Mouse (Mus musculus): ENCODE measurements around the gene Bdnf. TPM values are rescaled to one million over a fixed set of nuclear protein-coding genes. Genes with fewer than 3 reads are reported as not detected.

Bdnf gene
- polyA plus RNA-seq, 1 experiment from 2014 or later, result 0.78 TPM

GRCm38 (mm10) chr2:109677221-109678089 lies 3.0 kb downstream of the Bdnf start:
- peak overlapping the region; percentile 35 for H3K4me2 ChIP-seq (replicated peaks; ENCODE audit: low read depth, low read length)
- H3K27me3 ChIP-seq (replicated peaks; ENCODE audit: insufficient read depth, low read length), result peaks cover 54% of the 10 kb centered on the region
- no peaks in the 10 kb centered on the region for H3K36me3 ChIP-seq (ENCODE audit: insufficient read depth, low read length)
- no peaks in the 10 kb centered on the region for H3K9me3 ChIP-seq (ENCODE audit: low read length)
- no peak for TF ChIP-seq CTCF (IDR thresholded peaks at IDR 0.05)
- TF ChIP-seq EP300 (IDR thresholded peaks at IDR 0.05), result no peak
- no peak overlapping the region for H3K27ac ChIP-seq (ENCODE audit: low read length)
- ATAC-seq (no peak), DNase-seq (ENCODE audit: low spot score) (no peak)
- peak overlapping the region; percentile 12; the same call in 1 of the 2 replicates for H3K4me3 ChIP-seq (ENCODE audit: low read depth, low read length)
- 3% methylated on average over 45 of the region's 50 CpGs for WGBS
- H3K9ac ChIP-seq (replicated peaks; ENCODE audit: low read depth), result no peak overlapping the region
- no peaks in the 10 kb centered on the region; the same call in 1 of the 2 replicates for H3K4me1 ChIP-seq (ENCODE audit: insufficient read depth, low read depth, low read length)

DNA sequence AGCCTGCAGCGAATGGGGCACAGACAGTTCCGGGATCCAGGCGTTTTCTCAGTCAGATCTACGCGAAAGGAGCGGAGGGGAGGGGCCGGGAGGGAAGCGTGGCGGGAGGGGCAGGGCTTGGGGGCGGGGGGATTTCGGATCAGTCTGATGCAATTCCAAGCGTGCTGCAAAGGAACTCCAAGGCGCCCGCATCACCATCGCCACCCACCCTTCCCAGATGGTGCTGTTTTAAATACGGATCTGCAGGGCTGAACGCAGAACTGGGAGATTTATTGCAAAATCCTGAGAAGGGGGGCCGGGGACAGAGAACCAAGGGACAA lies 3.5 kb downstream of the Bdnf start:
- no peak overlapping the region for H3K9ac ChIP-seq (replicated peaks; ENCODE audit: low read depth)
- TF ChIP-seq CTCF (IDR thresholded peaks at IDR 0.05), result no peak
- TF ChIP-seq EP300 (IDR thresholded peaks at IDR 0.05), result no peak
- 5% methylated on average over 18 of the region's 18 CpGs for WGBS
- no peaks in the 10 kb centered on the region for H3K9me3 ChIP-seq (ENCODE audit: low read length)
- peak; percentile 44 for DNase-seq (ENCODE audit: low spot score)
- peaks cover 49% of the 10 kb centered on the region for H3K27me3 ChIP-seq (replicated peaks; ENCODE audit: insufficient read depth, low read length)
- no peaks in the 10 kb centered on the region; the same call in 1 of the 2 replicates for H3K4me1 ChIP-seq (ENCODE audit: insufficient read depth, low read depth, low read length)
- peak overlapping the region; percentile 12; the same call in 1 of the 2 replicates for H3K4me3 ChIP-seq (ENCODE audit: low read depth, low read length)
- H3K4me2 ChIP-seq (replicated peaks; ENCODE audit: low read depth, low read length), result peak overlapping the region; percentile 35
- ATAC-seq, result 0 out of 2 replicates have a peak, but pooled peaks have one; percentile 14
- H3K27ac ChIP-seq (ENCODE audit: low read length), result no peak overlapping the region
- H3K36me3 ChIP-seq (ENCODE audit: insufficient read depth, low read length), result no peaks in the 10 kb centered on the region

DNA sequence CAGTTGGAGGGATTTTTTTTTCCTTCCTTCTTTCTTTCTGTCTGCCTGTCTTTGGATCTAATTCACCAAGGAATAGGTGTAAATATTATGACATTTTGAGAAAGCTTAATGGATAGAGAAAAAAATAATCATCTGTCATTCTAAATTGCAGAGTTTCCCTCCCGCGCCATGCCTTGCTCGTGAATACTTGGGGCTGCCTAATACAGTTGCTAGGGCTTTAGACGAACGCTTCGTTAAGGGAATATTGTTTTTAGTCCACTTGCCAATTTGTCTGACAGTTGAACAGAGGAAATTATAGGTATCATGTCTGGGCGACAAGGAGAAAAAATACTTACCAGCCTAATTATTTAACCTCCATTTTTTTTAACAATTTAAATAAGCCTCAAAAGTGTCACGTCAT lies 4.0 kb downstream of the Bdnf start:
- no peak overlapping the region for H3K27ac ChIP-seq (ENCODE audit: low read length)
- ATAC-seq, result no peak
- H3K36me3 ChIP-seq (ENCODE audit: insufficient read depth, low read length), result no peaks in the 10 kb centered on the region
- 2% methylated on average over 8 of the region's 8 CpGs for WGBS
- H3K4me2 ChIP-seq (replicated peaks; ENCODE audit: low read depth, low read length), result peak overlapping the region; percentile 35
- TF ChIP-seq CTCF (IDR thresholded peaks at IDR 0.05), result no peak
- TF ChIP-seq EP300 (IDR thresholded peaks at IDR 0.05), result no peak
- no peak overlapping the region for H3K4me3 ChIP-seq (ENCODE audit: low read depth, low read length)
- DNase-seq (ENCODE audit: low spot score), result no peak
- H3K27me3 ChIP-seq (replicated peaks; ENCODE audit: insufficient read depth, low read length), result peaks cover 45% of the 10 kb centered on the region
- H3K4me1 ChIP-seq (ENCODE audit: insufficient read depth, low read depth, low read length), result no peaks in the 10 kb centered on the region; the same call in 1 of the 2 replicates
- no peaks in the 10 kb centered on the region for H3K9me3 ChIP-seq (ENCODE audit: low read length)
- H3K9ac ChIP-seq (replicated peaks; ENCODE audit: low read depth), result no peak overlapping the region

DNA sequence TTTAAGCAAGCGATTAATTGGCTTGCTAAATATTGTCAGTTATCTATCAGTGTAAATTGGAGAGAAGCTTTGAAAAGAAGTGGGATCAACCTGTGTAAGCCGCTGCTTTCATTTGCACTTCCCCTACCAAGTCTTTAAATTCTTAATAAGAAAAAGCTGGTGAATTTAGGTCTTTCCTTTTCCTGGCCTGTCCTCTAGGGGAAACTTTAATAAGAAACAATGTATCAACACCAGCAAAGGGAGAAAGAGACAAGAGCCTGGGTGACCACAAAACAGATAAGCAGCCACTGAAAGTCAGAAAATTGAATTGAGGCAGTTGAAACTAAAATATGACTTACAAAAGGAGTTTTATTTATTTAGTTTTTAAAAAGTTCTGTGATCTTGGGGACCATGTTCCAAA lies 4.9 kb downstream of the Bdnf start:
- no peak for DNase-seq (ENCODE audit: low spot score)
- peaks cover 35% of the 10 kb centered on the region for H3K27me3 ChIP-seq (replicated peaks; ENCODE audit: insufficient read depth, low read length)
- no peaks in the 10 kb centered on the region for H3K36me3 ChIP-seq (ENCODE audit: insufficient read depth, low read length)
- WGBS, result 61% methylated on average over 2 of the region's 2 CpGs
- H3K9ac ChIP-seq (replicated peaks; ENCODE audit: low read depth), result no peak overlapping the region
- H3K4me3 ChIP-seq (ENCODE audit: low read depth, low read length), result no peak overlapping the region
- ATAC-seq, result no peak
- no peaks in the 10 kb centered on the region for H3K9me3 ChIP-seq (ENCODE audit: low read length)
- no peak overlapping the region for H3K27ac ChIP-seq (ENCODE audit: low read length)
- no peaks in the 10 kb centered on the region; the same call in 1 of the 2 replicates for H3K4me1 ChIP-seq (ENCODE audit: insufficient read depth, low read depth, low read length)
- no peak overlapping the region for H3K4me2 ChIP-seq (replicated peaks; ENCODE audit: low read depth, low read length)
- TF ChIP-seq EP300 (IDR thresholded peaks at IDR 0.05) (no peak), CTCF (IDR thresholded peaks at IDR 0.05) (no peak)

GRCm38 (mm10) chr2:109681071-109681470 lies 6.6 kb downstream of the Bdnf start:
- no peaks in the 10 kb centered on the region; the same call in 1 of the 2 replicates for H3K4me1 ChIP-seq (ENCODE audit: insufficient read depth, low read depth, low read length)
- TF ChIP-seq EP300 (IDR thresholded peaks at IDR 0.05) (no peak), CTCF (IDR thresholded peaks at IDR 0.05) (no peak)
- no peak overlapping the region for H3K9ac ChIP-seq (replicated peaks; ENCODE audit: low read depth)
- H3K36me3 ChIP-seq (ENCODE audit: insufficient read depth, low read length), result no peaks in the 10 kb centered on the region
- no peak overlapping the region for H3K4me2 ChIP-seq (replicated peaks; ENCODE audit: low read depth, low read length)
- DNase-seq (ENCODE audit: low spot score) (no peak), ATAC-seq (no peak)
- 41% methylated on average over 1 of the region's 1 CpGs for WGBS
- H3K27me3 ChIP-seq (replicated peaks; ENCODE audit: insufficient read depth, low read length), result peaks cover 20% of the 10 kb centered on the region
- H3K9me3 ChIP-seq (ENCODE audit: low read length), result no peaks in the 10 kb centered on the region
- no peak overlapping the region for H3K4me3 ChIP-seq (ENCODE audit: low read depth, low read length)
- H3K27ac ChIP-seq (ENCODE audit: low read length), result no peak overlapping the region

DNA sequence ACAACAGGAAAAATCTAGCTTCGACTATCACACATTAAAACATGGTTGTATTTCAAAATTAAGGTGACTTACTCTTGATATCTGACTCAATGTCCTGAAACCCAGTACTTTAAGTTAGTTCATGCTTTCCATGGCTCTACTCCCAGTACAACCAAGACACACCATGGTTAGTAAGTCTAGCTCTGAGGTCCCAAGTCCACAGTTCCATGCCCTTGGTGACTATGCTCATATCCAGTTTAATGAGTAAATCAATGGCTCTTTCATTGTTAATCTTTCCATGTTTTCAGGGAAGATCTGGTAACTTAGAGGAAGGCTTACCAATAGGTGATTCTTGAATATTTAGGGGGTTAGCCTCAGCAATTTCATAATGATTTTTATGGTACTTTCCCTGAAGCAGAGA lies 14.2 kb downstream of the Bdnf start:
- Histone ChIP-seq H3K4me1 (ENCODE audit: insufficient read depth, low read depth, low read length) (no peaks in the 10 kb centered on the region), H3K9ac (replicated peaks; ENCODE audit: low read depth) (no peak overlapping the region), H3K27me3 (replicated peaks; ENCODE audit: insufficient read depth, low read length) (peaks cover 9% of the 10 kb centered on the region; the same call in 1 of the 2 replicates), H3K4me2 (replicated peaks; ENCODE audit: low read depth, low read length) (no peak overlapping the region), H3K9me3 (ENCODE audit: low read length) (no peaks in the 10 kb centered on the region), H3K36me3 (ENCODE audit: insufficient read depth, low read length) (no peaks in the 10 kb centered on the region), H3K4me3 (ENCODE audit: low read depth, low read length) (no peak overlapping the region), H3K27ac (ENCODE audit: low read length) (no peak overlapping the region)
- TF ChIP-seq EP300 (IDR thresholded peaks at IDR 0.05) (no peak), CTCF (IDR thresholded peaks at IDR 0.05) (no peak)
- 47% methylated on average over 1 of the region's 1 CpGs for WGBS
- DNase-seq (ENCODE audit: low spot score) (no peak), ATAC-seq (no peak)
